Mouse (Mus musculus) activated CD4-positive, CD25-positive, alpha-beta regulatory T cell (primary cell): ENCODE data around the gene Zfp518b. TPM values are rescaled to one million over a fixed set of nuclear protein-coding genes. Genes with fewer than 3 reads are reported as not detected.

Experiments
- polyA plus RNA-seq, 2 experiments: library from polyadenylated mRNA; unstranded; fragments of 100-300 nt; shearing (Covaris generic); gene quantifications; one replicate each; pipeline ENCODE4 v1.2.1; 2017

Gene Zfp518b
- polyA plus RNA-seq: 1 to 10 TPM in 1 of 2 experiments, under 1 TPM in 1; 0.32 to 1.6 TPM

GRCm38 (mm10) chr5:38684164-38684911, at the start of gene Zfp518b:
Gene Zfp518b, minus strand, starts transcription at chr5:38684826.

Other genes with a start within 250 kb of the Zfp518b start
- gene Slc2a9, start 181.7 kb downstream of the Zfp518b start, polyA plus RNA-seq: 1 to 10 TPM; 5.6 to 7.0 TPM
- 100 to 1,000 TPM; 482 to 613 TPM for gene Wdr1, start 121.6 kb downstream of the Zfp518b start, polyA plus RNA-seq
- not detected for gene Clnk, start 192.0 kb upstream of the Zfp518b start, polyA plus RNA-seq